Mouse (Mus musculus): Measurements from ENCODE around the gene Bpifc. TPM values are rescaled to one million over a fixed set of nuclear protein-coding genes. Genes with fewer than 3 reads are reported as not detected.

Bpifc gene
- total and polyA plus RNA-seq, 2 experiments from 2014 or later, result 0.15 to 0.33 TPM

GRCm38 (mm10) chr10:85968157-85968634 is 43.5 kb downstream of the Bpifc start:
- peak; percentile 64; the same call in 1 of the 2 replicates for ATAC-seq (ENCODE audit: low FRiP score)
- no peak overlapping the region for H3K4me2 ChIP-seq (ENCODE audit: low read depth, low read length, poor library complexity, severe bottlenecking)

GRCm38 (mm10) chr10:85967411-85968156 is 44.1 kb downstream of the Bpifc start:
- ATAC-seq (ENCODE audit: low FRiP score) (no peak; the same call in 1 of the 2 replicates), DNase-seq (ENCODE audit: low spot score) (no peak)
- no peak overlapping the region for H3K27ac ChIP-seq (ENCODE audit: low read depth, low read length)
- 66% methylated on average over 17 of the region's 17 CpGs for WGBS
- no peak overlapping the region for H3K9ac ChIP-seq (replicated peaks; ENCODE audit: low read length, poor library complexity, severe bottlenecking)
- H3K4me1 ChIP-seq (ENCODE audit: insufficient read depth, low read length), result no peaks in the 10 kb centered on the region
- no peaks in the 10 kb centered on the region for H3K36me3 ChIP-seq (ENCODE audit: insufficient read depth, low read length)
- H3K4me2 ChIP-seq (ENCODE audit: low read depth, low read length, poor library complexity, severe bottlenecking), result no peak overlapping the region
- H3K4me3 ChIP-seq (ENCODE audit: low read depth, low read length), result no peak overlapping the region
- H3K27me3 ChIP-seq (ENCODE audit: insufficient read depth, low read length), result no peaks in the 10 kb centered on the region
- TF ChIP-seq CTCF (IDR thresholded peaks at IDR 0.05), result no peak
- H3K9me3 ChIP-seq (ENCODE audit: low read length), result no peaks in the 10 kb centered on the region

More at GRCm38 (mm10) chr10:85968157-85968634, 43.5 kb downstream of the Bpifc start:
- peak; percentile 87 for DNase-seq (ENCODE audit: low spot score)
- Histone ChIP-seq H3K9ac (replicated peaks; ENCODE audit: low read length, poor library complexity, severe bottlenecking) (no peak overlapping the region), H3K27ac (ENCODE audit: low read depth, low read length) (no peak overlapping the region), H3K4me3 (ENCODE audit: low read depth, low read length) (no peak overlapping the region), H3K9me3 (ENCODE audit: low read length) (no peaks in the 10 kb centered on the region), H3K36me3 (ENCODE audit: insufficient read depth, low read length) (no peaks in the 10 kb centered on the region), H3K4me1 (ENCODE audit: insufficient read depth, low read length) (no peaks in the 10 kb centered on the region), H3K27me3 (ENCODE audit: insufficient read depth, low read length) (no peaks in the 10 kb centered on the region)
- WGBS, result 12% methylated on average over 7 of the region's 7 CpGs
- TF ChIP-seq CTCF (IDR thresholded peaks at IDR 0.05), result peak; percentile 97

- ATAC-seq (ENCODE audit: low FRiP score) (no peak), DNase-seq (ENCODE audit: low spot score) (no peak)
- Histone ChIP-seq H3K4me1 (ENCODE audit: insufficient read depth, low read length) (no peaks in the 10 kb centered on the region), H3K9ac (replicated peaks; ENCODE audit: low read length, poor library complexity, severe bottlenecking) (no peak overlapping the region), H3K4me2 (ENCODE audit: low read depth, low read length, poor library complexity, severe bottlenecking) (no peak overlapping the region), H3K9me3 (ENCODE audit: low read length) (no peaks in the 10 kb centered on the region), H3K27ac (ENCODE audit: low read depth, low read length) (no peak overlapping the region), H3K27me3 (ENCODE audit: insufficient read depth, low read length) (no peaks in the 10 kb centered on the region), H3K36me3 (ENCODE audit: insufficient read depth, low read length) (no peaks in the 10 kb centered on the region), H3K4me3 (ENCODE audit: low read depth, low read length) (no peak overlapping the region)
- 62% methylated on average over 2 of the region's 2 CpGs for WGBS
- no peak for TF ChIP-seq CTCF (IDR thresholded peaks at IDR 0.05)
Observed at GRCm38 (mm10) chr10:85966476-85966875, 45.2 kb downstream of the Bpifc start.

- Histone ChIP-seq H3K9ac (replicated peaks; ENCODE audit: low read length, poor library complexity, severe bottlenecking) (no peak overlapping the region), H3K36me3 (ENCODE audit: insufficient read depth, low read length) (no peaks in the 10 kb centered on the region), H3K27me3 (ENCODE audit: insufficient read depth, low read length) (no peaks in the 10 kb centered on the region), H3K4me1 (ENCODE audit: insufficient read depth, low read length) (no peaks in the 10 kb centered on the region), H3K27ac (ENCODE audit: low read depth, low read length) (no peak overlapping the region), H3K4me2 (ENCODE audit: low read depth, low read length, poor library complexity, severe bottlenecking) (no peak overlapping the region), H3K9me3 (ENCODE audit: low read length) (no peaks in the 10 kb centered on the region), H3K4me3 (ENCODE audit: low read depth, low read length) (no peak overlapping the region)
- ATAC-seq (ENCODE audit: low FRiP score) (no peak), DNase-seq (ENCODE audit: low spot score) (no peak)
- TF ChIP-seq CTCF (IDR thresholded peaks at IDR 0.05), result no peak
- 89% methylated on average over 7 of the region's 7 CpGs for WGBS
Observed at GRCm38 (mm10) chr10:85964316-85964715, 47.4 kb downstream of the Bpifc start.

- H3K4me3 ChIP-seq (ENCODE audit: low read depth, low read length), result no peak overlapping the region
- no peaks in the 10 kb centered on the region for H3K27me3 ChIP-seq (ENCODE audit: insufficient read depth, low read length)
- DNase-seq (ENCODE audit: low spot score) (no peak), ATAC-seq (ENCODE audit: low FRiP score) (no peak)
- WGBS, result 77% methylated on average over 9 of the region's 9 CpGs
- no peaks in the 10 kb centered on the region for H3K9me3 ChIP-seq (ENCODE audit: low read length)
- H3K4me2 ChIP-seq (ENCODE audit: low read depth, low read length, poor library complexity, severe bottlenecking), result no peak overlapping the region
- no peaks in the 10 kb centered on the region for H3K4me1 ChIP-seq (ENCODE audit: insufficient read depth, low read length)
- H3K27ac ChIP-seq (ENCODE audit: low read depth, low read length), result no peak overlapping the region
- no peak overlapping the region for H3K9ac ChIP-seq (replicated peaks; ENCODE audit: low read length, poor library complexity, severe bottlenecking)
- no peak for TF ChIP-seq CTCF (IDR thresholded peaks at IDR 0.05)
- H3K36me3 ChIP-seq (ENCODE audit: insufficient read depth, low read length), result no peaks in the 10 kb centered on the region
Observed at GRCm38 (mm10) chr10:85962897-85963296, 48.8 kb downstream of the Bpifc start.

- Histone ChIP-seq H3K4me1 (ENCODE audit: insufficient read depth, low read length) (peaks cover 3% of the 10 kb centered on the region; the same call in 1 of the 2 replicates), H3K4me3 (ENCODE audit: low read depth, low read length) (peak within 1 kb of the TSS; percentile 97), H3K27me3 (ENCODE audit: insufficient read depth, low read length) (no peaks in the 10 kb centered on the region), H3K9me3 (ENCODE audit: low read length) (no peaks in the 10 kb centered on the region), H3K9ac (replicated peaks; ENCODE audit: low read length, poor library complexity, severe bottlenecking) (peak within 1 kb of the TSS; percentile 90), H3K36me3 (ENCODE audit: insufficient read depth, low read length) (peaks cover 9% of the 10 kb centered on the region), H3K27ac (ENCODE audit: low read depth, low read length) (peak within 1 kb of the TSS; percentile 75), H3K4me2 (ENCODE audit: low read depth, low read length, poor library complexity, severe bottlenecking) (peak within 1 kb of the TSS; percentile 77)
- WGBS, result under 1% methylated on average over 38 of the region's 38 CpGs
- DNase-seq (ENCODE audit: low spot score) (peak; percentile 96), ATAC-seq (ENCODE audit: low FRiP score) (peak; percentile 91)
- TF ChIP-seq CTCF (IDR thresholded peaks at IDR 0.05), result peak; percentile 5; the same call in 1 of the 2 replicates
Observed at GRCm38 (mm10) chr10:85957464-85957950, 54.2 kb downstream of the Bpifc start, which contains the start of gene Rtcb. Rtcb (minus strand) TSS chr10:85957823.

Data from midbrain, postnatal 0 days (tissue).